Mouse (Mus musculus) stomach, postnatal 0 days (tissue): Measurements from ENCODE around the gene Fam8a1. TPM values are rescaled to one million over a fixed set of nuclear protein-coding genes. Genes with fewer than 3 reads are reported as not detected.

Experiments
- ATAC-seq: fragments of 200-750 bp; cut with Nextera tagmentation; 2 replicates; pipeline ENCODE4 v1.8.0; 2017; ENCODE audit not compliant: low FRiP score, low TSS enrichment
- DNase-seq: peaks from one replicate; pipeline ENCODE4 v3.0.0-alpha.2; 2016; ENCODE audit warnings: low spot score
- H3K27ac ChIP-seq: fragments of 300-500 bp; sonication (generic); replicated peaks from 2 replicates; pipeline ENCODE4 v1.5.1; 2014; ENCODE audit warnings: mild to moderate bottlenecking, control low read depth
- H3K27me3 ChIP-seq: fragments of 300-500 bp; sonication (generic); 2 replicates; pipeline ENCODE4 v1.6.1; 2014; ENCODE audit warnings: low read length; ENCODE audit not compliant: control insufficient read depth, insufficient read depth
- H3K36me3 ChIP-seq: fragments of 300-500 bp; sonication (generic); 2 replicates; pipeline ENCODE4 v1.6.1; 2014; ENCODE audit warnings: low read length, mixed read lengths; ENCODE audit not compliant: control insufficient read depth, insufficient read depth
- H3K4me1 ChIP-seq: fragments of 300-500 bp; sonication (generic); replicated peaks from 2 replicates; pipeline ENCODE4 v1.6.1; 2014; ENCODE audit warnings: antibody characterized with exemption; ENCODE audit not compliant: control insufficient read depth, insufficient read depth
- H3K4me2 ChIP-seq: fragments of 300-500 bp; sonication (generic); replicated peaks from 2 replicates; pipeline ENCODE4 v1.6.1; 2014; ENCODE audit warnings: low read depth, mild to moderate bottlenecking, control low read depth, moderate library complexity
- H3K4me3 ChIP-seq: fragments of 300-500 bp; sonication (generic); 2 replicates; pipeline ENCODE4 v1.5.1; 2014; ENCODE audit warnings: low read depth, low read length, control low read depth
- H3K9ac ChIP-seq: fragments of 300-500 bp; sonication (generic); 2 replicates; pipeline ENCODE4 v1.6.1; 2014; ENCODE audit warnings: mild to moderate bottlenecking, low read length, control low read depth, mixed read lengths
- H3K9me3 ChIP-seq: fragments of 300-500 bp; sonication (generic); 2 replicates; pipeline ENCODE4 v1.6.1; 2016; ENCODE audit warnings: low read length; ENCODE audit not compliant: control insufficient read depth
- CTCF ChIP-seq: IDR thresholded peaks from 2 replicates; pipeline ENCODE4 v1.5.1; 2016; ENCODE audit warnings: antibody characterized with exemption, low read depth, mild to moderate bottlenecking, moderate library complexity
- EP300 ChIP-seq: optimal IDR thresholded peaks from 2 replicates; pipeline ENCODE3; 2016; ENCODE audit warnings: antibody characterized with exemption
- WGBS: fragments of 180-500 bp; shearing (Covaris S2); extraction: QIAGEN DNeasy Blood & Tissue Kit; methylation state at CpG from one replicate; pipeline ENCODE4 v1.1.7; 2014; 5-methylcytosine and 5-hydroxymethylcytosine counted together
- polyA plus RNA-seq: library from polyadenylated mRNA; unstranded; fragments of >200 nt; fragmentation: Nextera tagmentation; extraction: Ambion mirVana; gene quantifications from 2 replicates; pipeline ENCODE4 v1.2.1, GENCODE M21; 2015

Gene Fam8a1
- polyA plus RNA-seq = 9.3 and 9.5 TPM in 2 replicates

DNA sequence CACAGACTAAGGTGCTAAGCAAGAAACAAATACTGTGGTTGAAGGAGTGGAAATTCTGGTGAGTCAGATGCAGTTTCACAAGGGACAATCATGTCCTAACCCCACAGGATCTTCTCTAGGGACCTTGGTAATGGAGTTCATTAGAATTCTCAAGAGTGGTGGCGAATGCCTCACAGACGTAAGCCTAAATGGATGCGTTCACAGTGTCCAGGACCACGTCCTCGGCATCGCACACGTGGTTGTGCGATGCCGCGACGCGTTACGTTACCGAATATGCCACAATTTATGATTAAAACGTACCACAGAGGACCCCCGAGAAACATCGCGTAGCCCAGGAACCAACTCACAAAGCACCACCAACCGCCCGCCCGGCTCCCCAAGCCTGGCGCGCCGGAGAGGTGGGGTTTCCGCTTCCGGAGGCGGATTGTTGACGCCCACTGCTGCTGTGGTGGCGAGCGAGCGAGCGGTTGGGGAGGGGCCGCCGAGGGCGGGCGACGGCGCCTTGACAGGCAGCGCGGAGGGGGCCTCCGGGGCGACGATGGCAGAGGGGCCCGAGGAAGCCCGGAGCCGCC lies at the start of gene Fam8a1:
Gene Fam8a1, plus strand, starts transcription at position 475 of the 572 bp plus-strand sequence.
- Histone ChIP-seq H3K4me1 (no peaks in the 10 kb centered on the region), H3K36me3 (0 out of 2 replicates have a peak, but pooled peaks cover 3% of the 10 kb centered on the region), H3K4me3 (peak within 1 kb of the TSS; percentile 96), H3K27me3 (no peaks in the 10 kb centered on the region), H3K27ac (peak within 1 kb of the TSS; percentile 85), H3K9ac (peak within 1 kb of the TSS; percentile 91), H3K9me3 (no peaks in the 10 kb centered on the region), H3K4me2 (peak within 1 kb of the TSS; percentile 86)
- 1% methylated on average over 45 of the region's 46 CpGs for WGBS
- DNase-seq (peak; percentile 94), ATAC-seq (peak; percentile 96)
- TF ChIP-seq EP300 (no peak), CTCF (peak; percentile 1; the same call in 1 of the 2 replicates)

DNA sequence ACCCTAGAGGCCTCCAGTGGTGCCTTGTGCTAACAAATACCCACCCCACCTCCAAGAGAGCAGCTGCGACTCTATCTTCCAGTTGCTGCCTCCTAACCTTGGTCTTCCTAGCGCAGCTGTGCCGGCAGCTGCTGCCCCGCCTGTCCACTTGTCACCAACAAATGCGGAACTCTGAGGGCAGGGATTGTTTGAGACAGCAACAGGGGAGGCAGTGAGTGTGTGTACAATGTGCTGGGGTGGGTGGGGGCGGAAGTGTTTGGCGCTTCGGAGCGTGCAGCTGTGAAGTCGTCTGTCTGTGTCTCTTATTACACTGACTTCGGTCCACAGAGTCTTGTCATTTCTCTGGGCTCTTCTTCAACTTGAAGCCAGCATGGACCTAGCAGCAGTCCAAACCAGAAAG lies 49.7 kb upstream of the Fam8a1 start:
- H3K4me3 ChIP-seq = no peak overlapping the region
- 20% methylated on average over 11 of the region's 11 CpGs for WGBS

DNA sequence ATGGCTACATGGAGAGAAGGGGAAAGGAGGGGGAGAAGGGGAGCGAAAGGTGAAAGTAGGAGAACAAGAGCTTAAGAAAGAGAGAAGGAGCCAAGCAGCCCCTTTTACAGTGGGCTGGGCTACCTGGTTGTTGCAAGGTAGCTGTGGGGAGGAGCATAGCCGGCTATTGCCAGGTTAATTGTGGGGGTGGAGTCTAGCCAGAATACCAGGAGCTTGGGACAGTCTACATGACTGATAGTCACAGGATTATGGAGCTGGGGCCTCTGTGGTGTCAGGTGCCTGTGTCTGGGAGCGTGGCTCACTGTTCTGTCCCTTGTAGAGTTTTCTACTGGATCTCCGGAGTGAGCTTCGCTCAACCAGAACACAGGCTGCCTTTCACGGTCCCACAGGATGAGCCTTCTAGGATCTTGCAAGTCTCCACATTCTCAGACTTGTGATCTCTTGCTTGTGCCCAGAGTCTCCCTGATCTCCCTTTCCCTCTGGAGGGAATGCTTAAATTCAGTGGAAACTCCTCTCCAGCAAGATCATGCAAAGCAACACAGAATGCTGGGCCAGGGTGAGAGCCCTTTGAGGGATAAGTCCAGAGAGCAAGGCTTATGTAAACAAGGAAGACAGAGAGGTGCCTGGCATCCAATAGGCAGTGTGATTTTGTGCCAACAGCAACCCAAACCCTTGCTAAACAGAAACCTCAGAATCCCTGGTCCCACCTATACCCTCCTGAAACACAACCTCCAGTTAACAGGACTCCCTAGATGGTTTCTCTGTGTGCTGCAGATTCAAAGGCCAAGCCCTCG lies 48.2 kb upstream of the Fam8a1 start:
- Histone ChIP-seq H3K27ac (no peak overlapping the region), H3K9me3 (no peaks in the 10 kb centered on the region), H3K9ac (no peak overlapping the region), H3K36me3 (no peaks in the 10 kb centered on the region; the same call in 1 of the 2 replicates), H3K4me2 (no peak overlapping the region), H3K4me3 (no peak overlapping the region), H3K27me3 (no peaks in the 10 kb centered on the region), H3K4me1 (0 out of 2 replicates have a peak, but pooled peaks cover 2% of the 10 kb centered on the region)
- 72% methylated on average over 7 of the region's 7 CpGs for WGBS
- ATAC-seq = no peak
- TF ChIP-seq EP300 (no peak), CTCF (no peak)
- no peak for DNase-seq

More for the DNA sequence above, 49.7 kb upstream of the Fam8a1 start:
- ATAC-seq (no peak), DNase-seq (peak; percentile 34)
- H3K9ac ChIP-seq = peak overlapping the region; percentile 31
- no peaks in the 10 kb centered on the region; the same call in 1 of the 2 replicates for H3K36me3 ChIP-seq
- peak overlapping the region; percentile 40 for H3K27ac ChIP-seq
- 0 out of 2 replicates have a peak, but pooled peaks cover 2% of the 10 kb centered on the region for H3K4me1 ChIP-seq
- no peak for TF ChIP-seq CTCF
- no peaks in the 10 kb centered on the region for H3K9me3 ChIP-seq
- H3K27me3 ChIP-seq = no peaks in the 10 kb centered on the region
- H3K4me2 ChIP-seq = peak overlapping the region; percentile 33

DNA sequence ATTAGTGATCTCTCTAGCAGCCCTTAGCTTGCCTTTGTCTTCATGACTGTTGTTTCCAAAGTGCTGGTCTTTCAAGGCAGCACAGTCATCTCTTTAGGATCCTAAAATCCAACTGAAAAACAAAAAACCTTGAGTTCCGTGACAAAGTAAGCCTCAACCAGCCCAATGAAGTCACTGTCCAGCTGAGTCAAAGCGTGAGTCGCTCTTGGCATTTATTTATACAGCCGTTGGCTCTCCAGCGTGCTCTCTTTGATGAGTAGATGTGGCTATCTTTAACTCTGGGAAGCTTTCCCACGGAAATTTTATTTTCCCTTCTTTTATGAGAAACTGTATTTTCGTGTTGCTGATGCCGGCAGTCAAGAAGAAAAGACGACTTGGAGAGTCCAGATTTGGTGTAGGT lies 42.7 kb upstream of the Fam8a1 start:
- Histone ChIP-seq H3K9ac (no peak overlapping the region), H3K27me3 (no peaks in the 10 kb centered on the region), H3K27ac (no peak overlapping the region), H3K36me3 (no peaks in the 10 kb centered on the region), H3K9me3 (no peaks in the 10 kb centered on the region), H3K4me3 (no peak overlapping the region), H3K4me1 (no peaks in the 10 kb centered on the region), H3K4me2 (no peak overlapping the region)
- DNase-seq = no peak
- ATAC-seq = no peak
- TF ChIP-seq EP300 (no peak), CTCF (no peak)
- 58% methylated on average over 9 of the region's 9 CpGs for WGBS

DNA sequence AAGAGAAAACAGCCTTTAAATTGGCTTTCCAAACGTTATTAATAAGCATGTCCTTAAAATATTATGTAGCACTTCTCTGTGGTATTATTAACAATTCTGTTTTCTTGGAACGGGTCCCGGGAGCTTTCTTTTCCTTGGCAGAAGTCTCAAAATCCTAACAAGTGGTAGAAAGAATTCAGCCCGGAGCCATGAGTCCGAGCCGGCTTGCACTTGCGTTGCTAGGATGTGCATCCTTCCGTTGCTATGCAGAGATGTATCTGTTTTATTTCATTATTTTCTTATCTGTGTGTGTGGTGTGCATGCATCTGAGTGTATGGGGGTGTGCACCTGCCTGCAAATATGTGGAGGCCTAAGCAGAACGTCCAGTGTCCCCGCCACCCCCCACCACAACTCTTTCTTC lies 41.5 kb upstream of the Fam8a1 start:
- 54% methylated on average over 10 of the region's 10 CpGs for WGBS
- Histone ChIP-seq H3K4me3 (no peak overlapping the region), H3K9ac (no peak overlapping the region), H3K36me3 (no peaks in the 10 kb centered on the region), H3K27me3 (no peaks in the 10 kb centered on the region), H3K27ac (no peak overlapping the region), H3K4me2 (no peak overlapping the region), H3K4me1 (no peaks in the 10 kb centered on the region), H3K9me3 (no peaks in the 10 kb centered on the region)
- TF ChIP-seq EP300 (no peak), CTCF (no peak)
- no peak for DNase-seq
- ATAC-seq = no peak

DNA sequence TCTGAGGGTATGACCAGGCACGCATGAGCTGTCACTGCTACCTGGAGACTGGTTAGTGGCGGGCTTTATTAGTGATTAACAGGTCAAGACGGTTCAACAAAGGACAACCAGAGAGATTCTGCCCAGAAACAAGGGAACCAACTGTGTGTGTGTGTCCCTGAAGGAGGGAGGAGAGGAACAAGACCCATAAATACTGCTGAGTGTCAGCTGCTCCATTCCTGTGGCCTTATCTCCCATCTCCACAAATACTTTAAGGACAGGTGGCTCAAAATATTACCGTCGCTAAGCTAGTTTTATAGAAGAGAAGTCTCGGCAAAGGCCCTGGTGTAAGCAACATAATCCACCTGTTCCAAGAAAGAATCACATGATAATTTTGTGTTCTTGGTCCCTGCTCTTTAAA lies 39.9 kb upstream of the Fam8a1 start:
- TF ChIP-seq CTCF (no peak), EP300 (no peak)
- H3K27ac ChIP-seq = no peak overlapping the region
- no peaks in the 10 kb centered on the region for H3K4me1 ChIP-seq
- 69% methylated on average over 6 of the region's 6 CpGs for WGBS
- DNase-seq (no peak), ATAC-seq (no peak)
- H3K36me3 ChIP-seq = no peaks in the 10 kb centered on the region
- no peak overlapping the region for H3K4me2 ChIP-seq
- no peak overlapping the region for H3K9ac ChIP-seq
- H3K27me3 ChIP-seq = no peaks in the 10 kb centered on the region
- no peaks in the 10 kb centered on the region for H3K9me3 ChIP-seq
- H3K4me3 ChIP-seq = no peak overlapping the region
